Mouse (Mus musculus): ENCODE data around the gene Wdr62.

GRCm38 (mm10) chr7:30328379-30328778 is 48.2 kb upstream of the Wdr62 start:
- no peak for TF ChIP-seq CTCF (IDR thresholded peaks at IDR 0.05; ENCODE audit: control insufficient read depth, insufficient read depth, insufficient read length)
- no peak for TF ChIP-seq MYOD1 (IDR thresholded peaks at IDR 0.05; ENCODE audit: control insufficient read depth, insufficient read length, low read depth)
- TF ChIP-seq MAX (IDR thresholded peaks at IDR 0.05) = no peak
- no peak for TF ChIP-seq CEBPB (IDR thresholded peaks at IDR 0.05; ENCODE audit: low read depth)
- no peak for TF ChIP-seq USF1 (IDR thresholded peaks at IDR 0.05; ENCODE audit: low read depth)
- no peak for TF ChIP-seq MYOG (IDR thresholded peaks at IDR 0.05; ENCODE audit: control insufficient read depth, extremely low read depth, insufficient read length)
- no peak for TF ChIP-seq FOSL1 (IDR thresholded peaks at IDR 0.05; ENCODE audit: insufficient read depth, low read length, poor library complexity, severe bottlenecking)

Data from C2C12 (cell line).